Mouse (Mus musculus): ENCODE results near the gene Atg2a. TPM values are rescaled to one million over a fixed set of nuclear protein-coding genes. Genes with fewer than 3 reads are reported as not detected.

The Atg2a gene
- polyA plus RNA-seq, 1 experiment, result 82.4 TPM

GRCm38 (mm10) chr19:6265727-6266182, 24.3 kb downstream of the Atg2a start:
- H3K27ac ChIP-seq (ENCODE audit: control insufficient read depth, insufficient read depth, low read length), result no peak overlapping the region
- H3K27me3 ChIP-seq (ENCODE audit: control insufficient read depth, insufficient read depth, low read length), result no peaks in the 10 kb centered on the region
- 87% methylated on average over 6 of the region's 6 CpGs for WGBS
- TF ChIP-seq CTCF (IDR thresholded peaks at IDR 0.05; ENCODE audit: borderline replicate concordance, control insufficient read depth, extremely low read depth, insufficient read depth, low read length, poor library complexity) (no peak), POLR2A (IDR thresholded peaks at IDR 0.05; ENCODE audit: control insufficient read depth, extremely low read depth, insufficient read depth, low read length, poor library complexity) (no peak)
- H3K36me3 ChIP-seq (ENCODE audit: control insufficient read depth, insufficient read depth, low read length), result no peaks in the 10 kb centered on the region
- no peaks in the 10 kb centered on the region for H3K4me1 ChIP-seq (replicated peaks; ENCODE audit: control insufficient read depth, insufficient read depth, low read length)
- DNase-seq, result no peak
- no peak overlapping the region for H3K4me3 ChIP-seq (ENCODE audit: control insufficient read depth, insufficient read depth, low read length)

DNA sequence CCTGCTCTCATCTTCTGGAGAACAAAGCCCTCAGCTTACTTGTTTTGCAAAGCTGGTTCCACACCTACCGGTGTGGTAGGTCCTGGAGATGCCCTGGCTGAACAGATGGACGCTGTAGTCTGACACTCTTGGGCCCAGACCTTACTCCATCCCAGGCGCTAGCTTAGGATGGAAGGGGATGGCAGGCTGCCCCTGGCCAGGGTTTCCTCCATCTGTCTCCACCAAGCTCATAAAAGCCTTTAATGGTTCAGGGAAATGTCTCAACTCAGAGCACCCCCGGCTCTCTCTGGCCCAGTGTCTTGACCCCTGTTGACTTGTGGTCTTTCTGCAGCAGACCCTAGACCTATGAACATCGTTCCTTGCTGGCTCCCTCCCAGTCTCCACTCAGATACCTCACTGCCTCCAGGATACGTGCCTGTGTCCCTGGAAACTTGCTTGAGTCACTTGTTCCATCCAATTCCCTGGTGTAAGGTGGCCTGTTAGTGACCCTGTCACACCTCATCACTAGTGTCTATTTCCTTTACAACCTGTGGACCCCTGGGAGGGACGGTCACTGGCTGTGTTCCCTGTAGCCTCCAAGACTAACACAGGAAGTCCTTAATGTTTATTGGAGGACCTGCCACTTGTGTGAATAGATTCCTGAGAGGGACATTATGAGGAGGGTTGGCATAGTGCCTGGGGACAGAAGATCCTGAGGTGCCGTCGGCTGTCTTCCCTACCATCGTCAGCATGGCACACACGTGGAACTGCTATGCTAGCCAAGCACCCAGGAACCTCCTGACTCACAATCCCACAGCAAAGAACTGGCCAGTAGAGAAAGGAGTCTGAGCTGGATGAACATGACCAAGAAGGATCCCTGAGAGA, 26.1 kb downstream of the Atg2a start:
- Histone ChIP-seq H3K27me3 (ENCODE audit: control insufficient read depth, insufficient read depth, low read length) (no peaks in the 10 kb centered on the region), H3K36me3 (ENCODE audit: control insufficient read depth, insufficient read depth, low read length) (no peaks in the 10 kb centered on the region), H3K4me3 (ENCODE audit: control insufficient read depth, insufficient read depth, low read length) (no peak overlapping the region), H3K27ac (ENCODE audit: control insufficient read depth, insufficient read depth, low read length) (no peak overlapping the region), H3K4me1 (replicated peaks; ENCODE audit: control insufficient read depth, insufficient read depth, low read length) (no peaks in the 10 kb centered on the region)
- no peak for TF ChIP-seq POLR2A (IDR thresholded peaks at IDR 0.05; ENCODE audit: control insufficient read depth, extremely low read depth, insufficient read depth, low read length, poor library complexity)
- no peak for TF ChIP-seq CTCF (IDR thresholded peaks at IDR 0.05; ENCODE audit: borderline replicate concordance, control insufficient read depth, extremely low read depth, insufficient read depth, low read length, poor library complexity)
- DNase-seq, result no peak
- 74% methylated on average over 11 of the region's 11 CpGs for WGBS

GRCm38 (mm10) chr19:6268170-6268528, 26.7 kb downstream of the Atg2a start:
- H3K27me3 ChIP-seq (ENCODE audit: control insufficient read depth, insufficient read depth, low read length), result no peaks in the 10 kb centered on the region
- H3K4me1 ChIP-seq (replicated peaks; ENCODE audit: control insufficient read depth, insufficient read depth, low read length), result no peaks in the 10 kb centered on the region
- H3K4me3 ChIP-seq (ENCODE audit: control insufficient read depth, insufficient read depth, low read length), result no peak overlapping the region
- no peaks in the 10 kb centered on the region for H3K36me3 ChIP-seq (ENCODE audit: control insufficient read depth, insufficient read depth, low read length)
- DNase-seq, result peak; percentile 90
- no peak overlapping the region for H3K27ac ChIP-seq (ENCODE audit: control insufficient read depth, insufficient read depth, low read length)
- peak; percentile 91 for TF ChIP-seq CTCF (IDR thresholded peaks at IDR 0.05; ENCODE audit: borderline replicate concordance, control insufficient read depth, extremely low read depth, insufficient read depth, low read length, poor library complexity)
- no peak for TF ChIP-seq POLR2A (IDR thresholded peaks at IDR 0.05; ENCODE audit: control insufficient read depth, extremely low read depth, insufficient read depth, low read length, poor library complexity)
- 14% methylated on average over 8 of the region's 8 CpGs for WGBS

DNA sequence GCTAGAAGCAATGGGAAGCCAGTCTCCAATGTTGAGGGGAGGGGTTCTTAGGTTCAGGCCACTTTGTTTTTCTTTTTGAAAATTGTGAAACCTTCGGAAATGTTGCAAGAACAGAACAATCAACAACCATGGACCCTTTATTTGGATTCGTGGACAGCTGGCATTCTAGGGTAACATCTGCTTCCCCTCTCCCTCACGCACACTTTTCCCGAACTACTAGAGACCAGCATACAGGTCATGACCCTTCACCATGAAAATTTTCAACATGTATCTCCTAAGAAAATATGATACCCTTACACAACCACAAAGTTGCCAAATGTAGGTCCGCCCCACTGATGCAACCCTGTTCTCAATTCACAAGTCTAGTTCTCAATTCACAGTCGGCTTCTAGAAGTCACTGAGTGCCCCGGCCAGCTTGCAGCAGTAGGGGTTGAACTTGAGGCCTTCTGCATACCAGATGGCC, 27.2 kb downstream of the Atg2a start:
- no peak overlapping the region for H3K4me3 ChIP-seq (ENCODE audit: control insufficient read depth, insufficient read depth, low read length)
- H3K27me3 ChIP-seq (ENCODE audit: control insufficient read depth, insufficient read depth, low read length), result no peaks in the 10 kb centered on the region
- WGBS, result 89% methylated on average over 7 of the region's 7 CpGs
- no peak for DNase-seq
- no peaks in the 10 kb centered on the region for H3K36me3 ChIP-seq (ENCODE audit: control insufficient read depth, insufficient read depth, low read length)
- TF ChIP-seq CTCF (IDR thresholded peaks at IDR 0.05; ENCODE audit: borderline replicate concordance, control insufficient read depth, extremely low read depth, insufficient read depth, low read length, poor library complexity) (no peak), POLR2A (IDR thresholded peaks at IDR 0.05; ENCODE audit: control insufficient read depth, extremely low read depth, insufficient read depth, low read length, poor library complexity) (no peak)
- no peak overlapping the region for H3K27ac ChIP-seq (ENCODE audit: control insufficient read depth, insufficient read depth, low read length)
- H3K4me1 ChIP-seq (replicated peaks; ENCODE audit: control insufficient read depth, insufficient read depth, low read length), result no peaks in the 10 kb centered on the region

GRCm38 (mm10) chr19:6269798-6270475, 28.5 kb downstream of the Atg2a start:
- Histone ChIP-seq H3K27me3 (ENCODE audit: control insufficient read depth, insufficient read depth, low read length) (no peaks in the 10 kb centered on the region), H3K36me3 (ENCODE audit: control insufficient read depth, insufficient read depth, low read length) (no peaks in the 10 kb centered on the region), H3K27ac (ENCODE audit: control insufficient read depth, insufficient read depth, low read length) (no peak overlapping the region), H3K4me1 (replicated peaks; ENCODE audit: control insufficient read depth, insufficient read depth, low read length) (no peaks in the 10 kb centered on the region), H3K4me3 (ENCODE audit: control insufficient read depth, insufficient read depth, low read length) (no peak overlapping the region)
- no peak for TF ChIP-seq POLR2A (IDR thresholded peaks at IDR 0.05; ENCODE audit: control insufficient read depth, extremely low read depth, insufficient read depth, low read length, poor library complexity)
- no peak for TF ChIP-seq CTCF (IDR thresholded peaks at IDR 0.05; ENCODE audit: borderline replicate concordance, control insufficient read depth, extremely low read depth, insufficient read depth, low read length, poor library complexity)
- no peak for DNase-seq
- WGBS, result 96% methylated on average over 8 of the region's 8 CpGs

DNA sequence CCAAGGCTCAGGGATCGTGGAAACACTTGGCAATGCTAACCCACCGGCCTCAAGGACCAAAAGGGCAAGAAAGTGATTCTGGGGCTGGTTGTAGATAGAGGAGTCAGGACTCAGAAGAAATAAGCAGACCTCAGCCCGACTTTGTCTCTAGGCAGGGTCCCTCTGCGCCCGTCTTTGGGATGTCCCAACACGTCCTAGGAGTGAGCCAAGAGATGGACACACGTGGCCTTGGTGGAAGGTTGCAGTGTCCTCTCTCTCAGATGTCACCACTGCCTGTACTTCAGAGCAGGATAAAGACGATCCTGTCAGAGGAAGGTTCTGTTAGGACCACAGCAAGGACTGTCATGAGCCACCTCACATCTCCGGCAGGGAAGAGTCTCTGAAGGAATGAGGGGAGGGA, 29.2 kb downstream of the Atg2a start:
- no peaks in the 10 kb centered on the region for H3K27me3 ChIP-seq (ENCODE audit: control insufficient read depth, insufficient read depth, low read length)
- H3K4me1 ChIP-seq (replicated peaks; ENCODE audit: control insufficient read depth, insufficient read depth, low read length), result peaks cover 2% of the 10 kb centered on the region
- 92% methylated on average over 9 of the region's 9 CpGs for WGBS
- H3K4me3 ChIP-seq (ENCODE audit: control insufficient read depth, insufficient read depth, low read length), result no peak overlapping the region
- no peaks in the 10 kb centered on the region for H3K36me3 ChIP-seq (ENCODE audit: control insufficient read depth, insufficient read depth, low read length)
- no peak for TF ChIP-seq CTCF (IDR thresholded peaks at IDR 0.05; ENCODE audit: borderline replicate concordance, control insufficient read depth, extremely low read depth, insufficient read depth, low read length, poor library complexity)
- no peak for TF ChIP-seq POLR2A (IDR thresholded peaks at IDR 0.05; ENCODE audit: control insufficient read depth, extremely low read depth, insufficient read depth, low read length, poor library complexity)
- DNase-seq, result no peak
- H3K27ac ChIP-seq (ENCODE audit: control insufficient read depth, insufficient read depth, low read length), result no peak overlapping the region

All from thymus, adult 2 months (tissue).